Mouse (Mus musculus): ENCODE results near the gene Ndufb3.

GRCm38 (mm10) chr1:58610166-58610565 lies 24.0 kb downstream of the Ndufb3 start:
- TF ChIP-seq CTCF (IDR thresholded peaks at IDR 0.05; ENCODE audit: control insufficient read depth, insufficient read depth, low read length) (no peak), POLR2A (IDR thresholded peaks at IDR 0.05; ENCODE audit: borderline replicate concordance, control insufficient read depth, low read depth, low read length) (no peak)

All from bone marrow, adult 2 months (tissue).